Mouse (Mus musculus): ENCODE measurements around the gene Clec4d.
"Not testable (repeated sequence)": the region's sequence is repeated elsewhere in the genome, so short reads cannot be mapped to it uniquely, and the experiment has no call there.

Clec4d gene

GRCm38 (mm10) chr6:123261555-123262161 lies at the start of gene Clec4d:
Gene Clec4d (plus strand): TSS chr6:123262111.
- DNase-seq (ENCODE audit: low read depth) = no peak

GRCm38 (mm10) chr6:123227519-123228166 lies 34.3 kb upstream of the Clec4d start:
- DNase-seq (ENCODE audit: low read depth) = no peak

GRCm38 (mm10) chr6:123229644-123230043 lies 32.3 kb upstream of the Clec4d start, which contains the start of gene Clec4n:
Gene Clec4n (plus strand): TSS chr6:123229843.
- no peak for DNase-seq (ENCODE audit: low read depth)

GRCm38 (mm10) chr6:123231149-123231548 lies 30.8 kb upstream of the Clec4d start:
- no peak for DNase-seq (ENCODE audit: low read depth)

GRCm38 (mm10) chr6:123237582-123237981 lies 24.3 kb upstream of the Clec4d start:
- no peak for DNase-seq (ENCODE audit: low read depth)

- no peak for DNase-seq (ENCODE audit: low read depth)
Measured at GRCm38 (mm10) chr6:123244201-123244600, 17.7 kb upstream of the Clec4d start.

- not testable (repeated sequence) for DNase-seq (ENCODE audit: low read depth)
Measured at GRCm38 (mm10) chr6:123248862-123249261, 13.0 kb upstream of the Clec4d start.

GRCm38 (mm10) chr6:123252735-123253134 lies 9.2 kb upstream of the Clec4d start:
- no peak for DNase-seq (ENCODE audit: low read depth)

- no peak for DNase-seq (ENCODE audit: low read depth)
Measured at GRCm38 (mm10) chr6:123258946-123259345, 3.0 kb upstream of the Clec4d start.

- DNase-seq (ENCODE audit: low read depth) = no peak
Measured at GRCm38 (mm10) chr6:123259889-123260603, 1.9 kb upstream of the Clec4d start.

GRCm38 (mm10) chr6:123260868-123261267 lies 1.0 kb upstream of the Clec4d start:
- no peak for DNase-seq (ENCODE audit: low read depth)

- no peak for DNase-seq (ENCODE audit: low read depth)
Measured at GRCm38 (mm10) chr6:123264194-123264593, 2.3 kb downstream of the Clec4d start.

GRCm38 (mm10) chr6:123265809-123266208 lies 3.9 kb downstream of the Clec4d start:
- no peak for DNase-seq (ENCODE audit: low read depth)

- no peak for DNase-seq (ENCODE audit: low read depth)
Measured at GRCm38 (mm10) chr6:123266945-123267344, 5.0 kb downstream of the Clec4d start.

- DNase-seq (ENCODE audit: low read depth) = no peak
Measured at GRCm38 (mm10) chr6:123279443-123279842, 17.5 kb downstream of the Clec4d start.

GRCm38 (mm10) chr6:123286311-123286710 lies 24.4 kb downstream of the Clec4d start:
- DNase-seq (ENCODE audit: low read depth) = no peak

- DNase-seq (ENCODE audit: low read depth) = no peak
Measured at GRCm38 (mm10) chr6:123288931-123289330, 27.0 kb downstream of the Clec4d start.

GRCm38 (mm10) chr6:123289753-123290152 lies 27.8 kb downstream of the Clec4d start, which contains the start of gene Clec4e:
Gene Clec4e (minus strand): TSS chr6:123289870.
- DNase-seq (ENCODE audit: low read depth) = no peak

GRCm38 (mm10) chr6:123292751-123293400 lies 31.0 kb downstream of the Clec4d start:
- no peak for DNase-seq (ENCODE audit: low read depth)

- not testable (repeated sequence) for DNase-seq (ENCODE audit: low read depth)
Measured at GRCm38 (mm10) chr6:123293509-123293908, 31.6 kb downstream of the Clec4d start.

GRCm38 (mm10) chr6:123296687-123297086 lies 34.8 kb downstream of the Clec4d start:
- no peak for DNase-seq (ENCODE audit: low read depth)

GRCm38 (mm10) chr6:123306315-123306714 lies 44.4 kb downstream of the Clec4d start:
- not testable (repeated sequence) for DNase-seq (ENCODE audit: low read depth)

Measured in induced T-regulatory cell, adult 2 months (primary cell).